Mouse (Mus musculus) layer of hippocampus, adult 2 months (tissue): ENCODE data around the gene Ubxn11. TPM values are rescaled to one million over a fixed set of nuclear protein-coding genes. Genes with fewer than 3 reads are reported as not detected.
A peak's percentile ranks its signal among the peaks of the same experiment; 100 is the strongest.

Source experiments
- DNase-seq, 2 experiments: peaks; one replicate each; pipeline ENCODE4 v3.0.0; 2022; ENCODE audit warnings: low spot score in 2 of 2
- H3K27ac ChIP-seq: fragments of 200-600 bp; 2 replicates; pipeline ENCODE4 v1.8.1; 2022
- H3K4me3 ChIP-seq: fragments of 200-600 bp; 2 replicates; pipeline ENCODE4 v1.8.1; 2022; ENCODE audit warnings: mild to moderate bottlenecking
- CTCF ChIP-seq: fragments of 200-600 bp; conservative IDR thresholded peaks from 2 replicates; pipeline ENCODE4 v1.8.1; 2022; ENCODE audit warnings: antibody characterized with exemption, mild to moderate bottlenecking, moderate library complexity
- total RNA-seq, 2 experiments: library from RNA; stranded (reverse); gene quantifications; 2 replicates each; pipeline ENCODE4 v1.2.3; 2021

The Ubxn11 gene
- total RNA-seq, 2 experiments from 2014 or later = 34.0 to 42.4 TPM

- DNase-seq = no peak
Measured at GRCm38 (mm10) chr4:134068793-134069580, 33.4 kb upstream of the Ubxn11 start.

GRCm38 (mm10) chr4:134078694-134079093 is 23.7 kb upstream of the Ubxn11 start:
- TF ChIP-seq CTCF = peak; percentile 73
- peak in 1 of 2 experiments; percentile 32 for DNase-seq
- H3K27ac ChIP-seq = no peak overlapping the region
- H3K4me3 ChIP-seq = no peak overlapping the region

More at GRCm38 (mm10) chr4:134068793-134069580, 33.4 kb upstream of the Ubxn11 start:
- H3K4me3 ChIP-seq = no peak overlapping the region
- no peak overlapping the region for H3K27ac ChIP-seq
- no peak for TF ChIP-seq CTCF

- DNase-seq = no peak
- no peak overlapping the region for H3K4me3 ChIP-seq
- TF ChIP-seq CTCF = no peak
- H3K27ac ChIP-seq = no peak overlapping the region
Measured at GRCm38 (mm10) chr4:134080674-134081073, 21.7 kb upstream of the Ubxn11 start.

- TF ChIP-seq CTCF = no peak
Measured at GRCm38 (mm10) chr4:134081730-134082386, 20.5 kb upstream of the Ubxn11 start.

GRCm38 (mm10) chr4:134082460-134082859 is 19.9 kb upstream of the Ubxn11 start:
- Histone ChIP-seq H3K4me3 (peak overlapping the region; percentile 59), H3K27ac (no peak overlapping the region)
- no peak for TF ChIP-seq CTCF
- no peak for DNase-seq

More at GRCm38 (mm10) chr4:134081730-134082386, 20.5 kb upstream of the Ubxn11 start:
- Histone ChIP-seq H3K4me3 (peak overlapping the region; percentile 59), H3K27ac (no peak overlapping the region)
- peak; percentile 37 to 45 for DNase-seq

- no peak for DNase-seq
- Histone ChIP-seq H3K27ac (no peak overlapping the region), H3K4me3 (no peak overlapping the region)
- TF ChIP-seq CTCF = peak; percentile 42
Measured at GRCm38 (mm10) chr4:134084999-134085398, 17.4 kb upstream of the Ubxn11 start.

GRCm38 (mm10) chr4:134087412-134087811 is 15.0 kb upstream of the Ubxn11 start:
- peak; percentile 85 for TF ChIP-seq CTCF
- no peak overlapping the region for H3K4me3 ChIP-seq
- no peak overlapping the region for H3K27ac ChIP-seq
- DNase-seq = peak in 1 of 2 experiments; percentile 33

GRCm38 (mm10) chr4:134089029-134089428 is 13.3 kb upstream of the Ubxn11 start:
- Histone ChIP-seq H3K27ac (no peak overlapping the region), H3K4me3 (no peak overlapping the region)
- DNase-seq = no peak
- no peak for TF ChIP-seq CTCF

GRCm38 (mm10) chr4:134090521-134091224 is 11.7 kb upstream of the Ubxn11 start:
- no peak for DNase-seq
- TF ChIP-seq CTCF = 0 out of 2 replicates have a peak, but pooled peaks have one; percentile 15
- Histone ChIP-seq H3K27ac (no peak overlapping the region), H3K4me3 (no peak overlapping the region)

- Histone ChIP-seq H3K4me3 (no peak overlapping the region), H3K27ac (no peak overlapping the region)
- TF ChIP-seq CTCF = no peak
- no peak for DNase-seq
Measured at GRCm38 (mm10) chr4:134091225-134091529, 11.2 kb upstream of the Ubxn11 start.

GRCm38 (mm10) chr4:134092382-134093288 is 9.7 kb upstream of the Ubxn11 start:
- Histone ChIP-seq H3K4me3 (no peak overlapping the region), H3K27ac (no peak overlapping the region)
- DNase-seq = peak in 1 of 2 experiments; percentile 51
- TF ChIP-seq CTCF = peak; percentile 85

- no peak for TF ChIP-seq CTCF
- Histone ChIP-seq H3K4me3 (no peak overlapping the region), H3K27ac (no peak overlapping the region)
- DNase-seq = no peak
Measured at GRCm38 (mm10) chr4:134094004-134094564, 8.3 kb upstream of the Ubxn11 start.
